Mouse (Mus musculus): ENCODE results near the gene Sc5d. TPM values are rescaled to one million over a fixed set of nuclear protein-coding genes. Genes with fewer than 3 reads are reported as not detected.

Gene Sc5d
- polyA plus RNA-seq, 1 experiment from 2014 or later, result 77.6 TPM

- no peaks in the 10 kb centered on the region for H3K36me3 ChIP-seq (ENCODE audit: control insufficient read depth, insufficient read depth, low read length)
- H3K4me2 ChIP-seq (ENCODE audit: low read length), result no peak overlapping the region
- no peaks in the 10 kb centered on the region for H3K27me3 ChIP-seq (replicated peaks; ENCODE audit: control insufficient read depth, insufficient read depth, low read length)
- no peak for ATAC-seq (replicated peaks; ENCODE audit: low FRiP score, low TSS enrichment, low read depth)
- no peaks in the 10 kb centered on the region for H3K4me1 ChIP-seq (replicated peaks; ENCODE audit: control insufficient read depth, insufficient read depth, low read length)
- H3K4me3 ChIP-seq (ENCODE audit: low read depth, low read length), result no peak overlapping the region
- WGBS, result 91% methylated on average over 3 of the region's 3 CpGs
- no peaks in the 10 kb centered on the region for H3K9me3 ChIP-seq (ENCODE audit: control insufficient read depth, low read length)
- no peak overlapping the region for H3K27ac ChIP-seq (ENCODE audit: low read depth)
- no peak for DNase-seq (ENCODE audit: low spot score)
- no peak overlapping the region for H3K9ac ChIP-seq (ENCODE audit: low read length)
Measured at GRCm38 (mm10) chr9:42270617-42271016, 6.6 kb upstream of the Sc5d start.

GRCm38 (mm10) chr9:42270081-42270480 lies 6.0 kb upstream of the Sc5d start:
- 76% methylated on average over 5 of the region's 5 CpGs for WGBS
- no peak overlapping the region for H3K9ac ChIP-seq (ENCODE audit: low read length)

GRCm38 (mm10) chr9:42268371-42268770 lies 4.3 kb upstream of the Sc5d start:
- Histone ChIP-seq H3K4me1 (replicated peaks; ENCODE audit: control insufficient read depth, insufficient read depth, low read length) (peaks cover 5% of the 10 kb centered on the region; the same call in 1 of the 2 replicates), H3K27me3 (replicated peaks; ENCODE audit: control insufficient read depth, insufficient read depth, low read length) (no peaks in the 10 kb centered on the region), H3K9ac (ENCODE audit: low read length) (no peak overlapping the region), H3K36me3 (ENCODE audit: control insufficient read depth, insufficient read depth, low read length) (no peaks in the 10 kb centered on the region), H3K27ac (ENCODE audit: low read depth) (no peak overlapping the region), H3K4me3 (ENCODE audit: low read depth, low read length) (no peak overlapping the region), H3K9me3 (ENCODE audit: control insufficient read depth, low read length) (no peaks in the 10 kb centered on the region), H3K4me2 (ENCODE audit: low read length) (no peak overlapping the region)
- ATAC-seq (replicated peaks; ENCODE audit: low FRiP score, low TSS enrichment, low read depth) (no peak), DNase-seq (ENCODE audit: low spot score) (no peak)
- 75% methylated on average over 5 of the region's 5 CpGs for WGBS

More at GRCm38 (mm10) chr9:42270081-42270480, 6.0 kb upstream of the Sc5d start:
- no peaks in the 10 kb centered on the region for H3K4me1 ChIP-seq (replicated peaks; ENCODE audit: control insufficient read depth, insufficient read depth, low read length)
- H3K4me2 ChIP-seq (ENCODE audit: low read length), result no peak overlapping the region
- ATAC-seq (replicated peaks; ENCODE audit: low FRiP score, low TSS enrichment, low read depth) (no peak), DNase-seq (ENCODE audit: low spot score) (no peak)
- H3K27me3 ChIP-seq (replicated peaks; ENCODE audit: control insufficient read depth, insufficient read depth, low read length), result no peaks in the 10 kb centered on the region
- no peaks in the 10 kb centered on the region for H3K36me3 ChIP-seq (ENCODE audit: control insufficient read depth, insufficient read depth, low read length)
- H3K9me3 ChIP-seq (ENCODE audit: control insufficient read depth, low read length), result no peaks in the 10 kb centered on the region
- H3K4me3 ChIP-seq (ENCODE audit: low read depth, low read length), result no peak overlapping the region
- H3K27ac ChIP-seq (ENCODE audit: low read depth), result no peak overlapping the region

- Histone ChIP-seq H3K4me2 (ENCODE audit: low read length) (no peak overlapping the region), H3K27me3 (replicated peaks; ENCODE audit: control insufficient read depth, insufficient read depth, low read length) (no peaks in the 10 kb centered on the region), H3K27ac (ENCODE audit: low read depth) (no peak overlapping the region), H3K4me1 (replicated peaks; ENCODE audit: control insufficient read depth, insufficient read depth, low read length) (peaks cover 13% of the 10 kb centered on the region), H3K4me3 (ENCODE audit: low read depth, low read length) (no peak overlapping the region), H3K36me3 (ENCODE audit: control insufficient read depth, insufficient read depth, low read length) (0 out of 2 replicates have a peak, but pooled peaks cover 6% of the 10 kb centered on the region), H3K9ac (ENCODE audit: low read length) (no peak overlapping the region), H3K9me3 (ENCODE audit: control insufficient read depth, low read length) (no peaks in the 10 kb centered on the region)
- ATAC-seq (replicated peaks; ENCODE audit: low FRiP score, low TSS enrichment, low read depth) (no peak), DNase-seq (ENCODE audit: low spot score) (no peak)
- WGBS, result 88% methylated on average over 4 of the region's 4 CpGs
Measured at GRCm38 (mm10) chr9:42265309-42265708, 1.3 kb upstream of the Sc5d start.

DNA sequence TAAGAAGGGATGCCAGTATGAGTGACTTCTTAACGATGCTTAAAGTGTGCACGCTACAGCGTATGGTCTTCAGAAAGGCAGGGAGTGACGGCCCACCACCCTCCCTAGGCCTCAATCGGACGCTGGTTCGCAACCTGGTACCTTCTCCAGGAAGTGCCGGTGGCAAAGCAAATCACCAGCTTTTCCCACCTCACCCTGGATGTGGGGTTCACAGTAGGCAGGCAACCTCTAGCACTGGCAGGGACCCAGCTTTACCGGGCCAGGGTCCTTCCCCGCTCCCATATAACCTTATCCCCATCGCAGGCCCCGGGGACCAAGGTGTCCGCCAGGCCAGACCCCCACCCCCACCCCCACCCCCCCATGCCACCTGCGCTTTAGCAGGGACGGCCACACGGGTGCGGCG lies 346 bp downstream of the Sc5d start:
- Histone ChIP-seq H3K4me3 (ENCODE audit: low read depth, low read length) (peak overlapping the region; percentile 76), H3K36me3 (ENCODE audit: control insufficient read depth, insufficient read depth, low read length) (peaks cover 18% of the 10 kb centered on the region), H3K27me3 (replicated peaks; ENCODE audit: control insufficient read depth, insufficient read depth, low read length) (no peaks in the 10 kb centered on the region), H3K9ac (ENCODE audit: low read length) (peak overlapping the region; percentile 69), H3K4me2 (ENCODE audit: low read length) (peak overlapping the region; percentile 81), H3K9me3 (ENCODE audit: control insufficient read depth, low read length) (no peaks in the 10 kb centered on the region), H3K27ac (ENCODE audit: low read depth) (no peak overlapping the region; the same call in 1 of the 2 replicates), H3K4me1 (replicated peaks; ENCODE audit: control insufficient read depth, insufficient read depth, low read length) (peaks cover 13% of the 10 kb centered on the region)
- under 1% methylated on average over 17 of the region's 18 CpGs for WGBS
- DNase-seq (ENCODE audit: low spot score) (no peak), ATAC-seq (replicated peaks; ENCODE audit: low FRiP score, low TSS enrichment, low read depth) (peak; percentile 71)

- Histone ChIP-seq H3K27me3 (replicated peaks; ENCODE audit: control insufficient read depth, insufficient read depth, low read length) (no peaks in the 10 kb centered on the region), H3K27ac (ENCODE audit: low read depth) (no peak overlapping the region), H3K4me3 (ENCODE audit: low read depth, low read length) (no peak overlapping the region), H3K4me2 (ENCODE audit: low read length) (no peak overlapping the region), H3K9ac (ENCODE audit: low read length) (no peak overlapping the region), H3K4me1 (replicated peaks; ENCODE audit: control insufficient read depth, insufficient read depth, low read length) (peaks cover 13% of the 10 kb centered on the region), H3K9me3 (ENCODE audit: control insufficient read depth, low read length) (no peaks in the 10 kb centered on the region), H3K36me3 (ENCODE audit: control insufficient read depth, insufficient read depth, low read length) (peaks cover 50% of the 10 kb centered on the region)
- no peak for ATAC-seq (replicated peaks; ENCODE audit: low FRiP score, low TSS enrichment, low read depth)
- WGBS, result 85% methylated on average over 5 of the region's 5 CpGs
- DNase-seq (ENCODE audit: low spot score), result no peak
Measured at GRCm38 (mm10) chr9:42260481-42260880, 3.6 kb downstream of the Sc5d start.

- H3K27ac ChIP-seq (ENCODE audit: low read depth), result no peak overlapping the region
- DNase-seq (ENCODE audit: low spot score) (no peak), ATAC-seq (replicated peaks; ENCODE audit: low FRiP score, low TSS enrichment, low read depth) (peak; percentile 62; the same call in 1 of the 2 replicates)
- peaks cover 9% of the 10 kb centered on the region for H3K36me3 ChIP-seq (ENCODE audit: control insufficient read depth, insufficient read depth, low read length)
- no peaks in the 10 kb centered on the region for H3K9me3 ChIP-seq (ENCODE audit: control insufficient read depth, low read length)
- 69% methylated on average over 6 of the region's 6 CpGs for WGBS
- H3K4me3 ChIP-seq (ENCODE audit: low read depth, low read length), result no peak overlapping the region
- H3K4me1 ChIP-seq (replicated peaks; ENCODE audit: control insufficient read depth, insufficient read depth, low read length), result no peaks in the 10 kb centered on the region
- H3K27me3 ChIP-seq (replicated peaks; ENCODE audit: control insufficient read depth, insufficient read depth, low read length), result no peaks in the 10 kb centered on the region
- H3K9ac ChIP-seq (ENCODE audit: low read length), result no peak overlapping the region
- no peak overlapping the region for H3K4me2 ChIP-seq (ENCODE audit: low read length)
Measured at GRCm38 (mm10) chr9:42249112-42249511, 14.9 kb downstream of the Sc5d start.

DNA sequence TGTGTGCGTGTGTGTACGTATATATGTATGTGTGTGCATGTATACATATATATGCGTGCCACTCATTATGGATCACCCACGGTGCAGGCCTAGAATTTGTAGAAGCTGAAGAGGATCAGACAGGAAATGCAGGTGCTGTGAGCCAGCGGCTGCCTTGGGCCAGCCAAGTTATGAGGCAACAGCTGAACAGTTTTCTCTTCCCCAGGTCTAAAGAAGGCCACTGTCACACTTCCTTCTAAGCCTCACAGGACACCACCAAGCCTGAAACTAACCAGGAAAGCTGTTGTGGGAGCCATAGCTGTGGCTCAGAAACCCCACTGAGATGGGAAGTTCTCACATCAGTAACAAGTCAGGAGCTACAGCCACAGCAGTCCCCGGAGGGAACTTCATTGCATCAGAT lies 17.4 kb downstream of the Sc5d start:
- H3K36me3 ChIP-seq (ENCODE audit: control insufficient read depth, insufficient read depth, low read length), result 0 out of 2 replicates have a peak, but pooled peaks cover 4% of the 10 kb centered on the region
- no peak overlapping the region for H3K4me3 ChIP-seq (ENCODE audit: low read depth, low read length)
- no peaks in the 10 kb centered on the region for H3K4me1 ChIP-seq (replicated peaks; ENCODE audit: control insufficient read depth, insufficient read depth, low read length)
- H3K9ac ChIP-seq (ENCODE audit: low read length), result no peak overlapping the region
- no peaks in the 10 kb centered on the region for H3K9me3 ChIP-seq (ENCODE audit: control insufficient read depth, low read length)
- H3K4me2 ChIP-seq (ENCODE audit: low read length), result no peak overlapping the region
- H3K27me3 ChIP-seq (replicated peaks; ENCODE audit: control insufficient read depth, insufficient read depth, low read length), result no peaks in the 10 kb centered on the region
- ATAC-seq (replicated peaks; ENCODE audit: low FRiP score, low TSS enrichment, low read depth), result no peak
- WGBS, result 81% methylated on average over 6 of the region's 6 CpGs
- no peak for DNase-seq (ENCODE audit: low spot score)
- H3K27ac ChIP-seq (ENCODE audit: low read depth), result no peak overlapping the region

GRCm38 (mm10) chr9:42244173-42244572 lies 19.9 kb downstream of the Sc5d start:
- Histone ChIP-seq H3K4me2 (ENCODE audit: low read length) (no peak overlapping the region), H3K27ac (ENCODE audit: low read depth) (no peak overlapping the region), H3K4me1 (replicated peaks; ENCODE audit: control insufficient read depth, insufficient read depth, low read length) (0 out of 2 replicates have a peak, but pooled peaks cover 4% of the 10 kb centered on the region), H3K9me3 (ENCODE audit: control insufficient read depth, low read length) (no peaks in the 10 kb centered on the region), H3K9ac (ENCODE audit: low read length) (no peak overlapping the region), H3K4me3 (ENCODE audit: low read depth, low read length) (no peak overlapping the region), H3K27me3 (replicated peaks; ENCODE audit: control insufficient read depth, insufficient read depth, low read length) (no peaks in the 10 kb centered on the region), H3K36me3 (ENCODE audit: control insufficient read depth, insufficient read depth, low read length) (no peaks in the 10 kb centered on the region)
- ATAC-seq (replicated peaks; ENCODE audit: low FRiP score, low TSS enrichment, low read depth) (no peak), DNase-seq (ENCODE audit: low spot score) (no peak)
- WGBS, result 77% methylated on average over 5 of the region's 5 CpGs

Data from intestine, embryonic 14.5 days (tissue).